Mouse (Mus musculus): ENCODE measurements around the gene Ralgds. TPM values are rescaled to one million over a fixed set of nuclear protein-coding genes. Genes with fewer than 3 reads are reported as not detected.

Ralgds gene
- polyA plus RNA-seq, 1 experiment from 2014 or later, result 12.9 TPM

GRCm38 (mm10) chr2:28517206-28517909 lies 4.4 kb downstream of the Ralgds start:
- Histone ChIP-seq H3K36me3 (ENCODE audit: control insufficient read depth, insufficient read depth, low read length) (no peaks in the 10 kb centered on the region), H3K9me3 (ENCODE audit: control insufficient read depth, low read length) (no peaks in the 10 kb centered on the region), H3K9ac (ENCODE audit: low read depth, low read length) (no peak overlapping the region), H3K27ac (ENCODE audit: low read depth, low read length) (no peak overlapping the region), H3K4me3 (ENCODE audit: low read depth, low read length) (no peak overlapping the region), H3K27me3 (replicated peaks; ENCODE audit: control insufficient read depth, insufficient read depth, low read length) (peaks cover 17% of the 10 kb centered on the region), H3K4me2 (no peak overlapping the region), H3K4me1 (replicated peaks; ENCODE audit: control insufficient read depth, insufficient read depth, low read length) (peaks cover 7% of the 10 kb centered on the region; the same call in 1 of the 2 replicates)
- 0 out of 2 replicates have a peak, but pooled peaks have one; percentile 45 for ATAC-seq (replicated peaks; ENCODE audit: low FRiP score)
- no peak for DNase-seq (ENCODE audit: low spot score)
- 38% methylated on average over 5 of the region's 5 CpGs for WGBS

GRCm38 (mm10) chr2:28518231-28518630 lies 5.3 kb downstream of the Ralgds start:
- Histone ChIP-seq H3K4me3 (ENCODE audit: low read depth, low read length) (no peak overlapping the region), H3K27ac (ENCODE audit: low read depth, low read length) (no peak overlapping the region), H3K27me3 (replicated peaks; ENCODE audit: control insufficient read depth, insufficient read depth, low read length) (peaks cover 8% of the 10 kb centered on the region), H3K36me3 (ENCODE audit: control insufficient read depth, insufficient read depth, low read length) (no peaks in the 10 kb centered on the region), H3K9ac (ENCODE audit: low read depth, low read length) (no peak overlapping the region), H3K4me2 (no peak overlapping the region), H3K4me1 (replicated peaks; ENCODE audit: control insufficient read depth, insufficient read depth, low read length) (peaks cover 7% of the 10 kb centered on the region; the same call in 1 of the 2 replicates), H3K9me3 (ENCODE audit: control insufficient read depth, low read length) (no peaks in the 10 kb centered on the region)
- DNase-seq (ENCODE audit: low spot score), result no peak
- WGBS, result 68% methylated on average over 2 of the region's 2 CpGs
- no peak for ATAC-seq (replicated peaks; ENCODE audit: low FRiP score)

DNA sequence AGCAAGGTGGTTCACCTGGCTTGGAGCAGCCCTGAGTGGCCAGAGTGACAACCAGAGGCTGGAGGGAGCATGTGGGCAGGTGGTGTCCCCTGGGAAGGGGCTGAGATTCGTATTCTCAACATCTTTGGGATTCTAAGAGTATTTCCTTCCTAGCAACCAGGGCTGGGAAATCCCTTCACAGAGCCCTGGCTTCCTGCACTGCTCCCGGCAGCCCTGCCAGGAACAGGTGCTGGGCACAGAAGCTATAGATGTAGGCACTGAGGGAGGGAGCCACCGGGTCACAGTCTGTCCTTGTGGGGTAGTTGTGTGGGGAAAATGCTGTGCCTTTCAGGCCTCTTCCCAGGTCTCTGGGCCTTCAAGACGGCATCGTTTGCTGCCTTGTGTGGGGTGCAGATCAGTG lies 7.7 kb downstream of the Ralgds start:
- DNase-seq (ENCODE audit: low spot score) (no peak), ATAC-seq (replicated peaks; ENCODE audit: low FRiP score) (no peak)
- no peaks in the 10 kb centered on the region for H3K27me3 ChIP-seq (replicated peaks; ENCODE audit: control insufficient read depth, insufficient read depth, low read length)
- peaks cover 10% of the 10 kb centered on the region for H3K4me1 ChIP-seq (replicated peaks; ENCODE audit: control insufficient read depth, insufficient read depth, low read length)
- H3K27ac ChIP-seq (ENCODE audit: low read depth, low read length), result no peak overlapping the region
- no peak overlapping the region for H3K4me2 ChIP-seq
- no peaks in the 10 kb centered on the region for H3K36me3 ChIP-seq (ENCODE audit: control insufficient read depth, insufficient read depth, low read length)
- no peak overlapping the region for H3K4me3 ChIP-seq (ENCODE audit: low read depth, low read length)
- no peak overlapping the region for H3K9ac ChIP-seq (ENCODE audit: low read depth, low read length)
- 76% methylated on average over 5 of the region's 5 CpGs for WGBS
- H3K9me3 ChIP-seq (ENCODE audit: control insufficient read depth, low read length), result no peaks in the 10 kb centered on the region

DNA sequence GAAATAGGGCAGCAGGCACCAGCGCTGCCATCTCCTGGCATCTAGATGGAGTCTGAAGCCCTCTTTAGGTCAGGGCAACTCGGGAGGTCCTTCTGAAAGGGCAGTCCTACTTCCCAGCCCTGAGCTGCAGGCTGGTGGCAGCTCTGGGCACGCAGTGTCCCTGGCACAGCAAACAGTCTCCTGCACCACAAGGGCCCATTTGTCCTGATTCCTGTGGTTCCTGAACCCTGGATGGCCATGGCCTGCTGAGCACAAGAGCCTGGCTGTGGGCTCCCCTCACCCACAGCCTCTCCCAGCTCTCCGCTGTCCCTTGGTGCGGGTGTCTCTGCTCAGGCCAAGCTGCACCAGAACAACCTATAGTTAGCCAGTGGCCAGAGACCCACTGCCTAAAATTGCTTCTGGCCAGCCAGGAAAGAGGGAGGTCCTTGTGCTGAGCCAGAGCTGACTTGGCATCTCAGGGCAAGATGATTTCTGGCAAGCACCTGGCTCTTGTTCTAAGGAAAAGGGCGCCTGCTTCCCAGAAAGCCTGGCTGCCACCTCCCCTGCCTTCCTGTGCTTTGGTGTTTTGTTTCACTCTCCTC lies 8.7 kb downstream of the Ralgds start:
- no peak overlapping the region for H3K9ac ChIP-seq (ENCODE audit: low read depth, low read length)
- ATAC-seq (replicated peaks; ENCODE audit: low FRiP score), result no peak
- DNase-seq (ENCODE audit: low spot score), result no peak
- H3K27ac ChIP-seq (ENCODE audit: low read depth, low read length), result no peak overlapping the region
- H3K36me3 ChIP-seq (ENCODE audit: control insufficient read depth, insufficient read depth, low read length), result no peaks in the 10 kb centered on the region
- peaks cover 21% of the 10 kb centered on the region for H3K4me1 ChIP-seq (replicated peaks; ENCODE audit: control insufficient read depth, insufficient read depth, low read length)
- H3K4me3 ChIP-seq (ENCODE audit: low read depth, low read length), result no peak overlapping the region
- WGBS, result 76% methylated on average over 6 of the region's 6 CpGs
- no peaks in the 10 kb centered on the region for H3K9me3 ChIP-seq (ENCODE audit: control insufficient read depth, low read length)
- H3K27me3 ChIP-seq (replicated peaks; ENCODE audit: control insufficient read depth, insufficient read depth, low read length), result no peaks in the 10 kb centered on the region
- H3K4me2 ChIP-seq, result no peak overlapping the region

GRCm38 (mm10) chr2:28522166-28522565 lies 9.2 kb downstream of the Ralgds start:
- DNase-seq (ENCODE audit: low spot score) (no peak), ATAC-seq (replicated peaks; ENCODE audit: low FRiP score) (no peak)
- Histone ChIP-seq H3K36me3 (ENCODE audit: control insufficient read depth, insufficient read depth, low read length) (no peaks in the 10 kb centered on the region), H3K27me3 (replicated peaks; ENCODE audit: control insufficient read depth, insufficient read depth, low read length) (no peaks in the 10 kb centered on the region), H3K4me2 (no peak overlapping the region), H3K4me3 (ENCODE audit: low read depth, low read length) (no peak overlapping the region), H3K9ac (ENCODE audit: low read depth, low read length) (no peak overlapping the region), H3K4me1 (replicated peaks; ENCODE audit: control insufficient read depth, insufficient read depth, low read length) (peaks cover 21% of the 10 kb centered on the region), H3K27ac (ENCODE audit: low read depth, low read length) (no peak overlapping the region), H3K9me3 (ENCODE audit: control insufficient read depth, low read length) (no peaks in the 10 kb centered on the region)
- 85% methylated on average over 4 of the region's 4 CpGs for WGBS

- DNase-seq (ENCODE audit: low spot score) (no peak), ATAC-seq (replicated peaks; ENCODE audit: low FRiP score) (peak; percentile 24)
- no peak overlapping the region for H3K4me2 ChIP-seq
- H3K4me3 ChIP-seq (ENCODE audit: low read depth, low read length), result no peak overlapping the region
- H3K9ac ChIP-seq (ENCODE audit: low read depth, low read length), result no peak overlapping the region
- H3K27ac ChIP-seq (ENCODE audit: low read depth, low read length), result no peak overlapping the region
- no peaks in the 10 kb centered on the region for H3K36me3 ChIP-seq (ENCODE audit: control insufficient read depth, insufficient read depth, low read length)
- H3K4me1 ChIP-seq (replicated peaks; ENCODE audit: control insufficient read depth, insufficient read depth, low read length), result peaks cover 21% of the 10 kb centered on the region
- H3K9me3 ChIP-seq (ENCODE audit: control insufficient read depth, low read length), result no peaks in the 10 kb centered on the region
- WGBS, result 42% methylated on average over 5 of the region's 5 CpGs
- no peaks in the 10 kb centered on the region for H3K27me3 ChIP-seq (replicated peaks; ENCODE audit: control insufficient read depth, insufficient read depth, low read length)
Measured at GRCm38 (mm10) chr2:28523643-28524117, 10.8 kb downstream of the Ralgds start.

DNA sequence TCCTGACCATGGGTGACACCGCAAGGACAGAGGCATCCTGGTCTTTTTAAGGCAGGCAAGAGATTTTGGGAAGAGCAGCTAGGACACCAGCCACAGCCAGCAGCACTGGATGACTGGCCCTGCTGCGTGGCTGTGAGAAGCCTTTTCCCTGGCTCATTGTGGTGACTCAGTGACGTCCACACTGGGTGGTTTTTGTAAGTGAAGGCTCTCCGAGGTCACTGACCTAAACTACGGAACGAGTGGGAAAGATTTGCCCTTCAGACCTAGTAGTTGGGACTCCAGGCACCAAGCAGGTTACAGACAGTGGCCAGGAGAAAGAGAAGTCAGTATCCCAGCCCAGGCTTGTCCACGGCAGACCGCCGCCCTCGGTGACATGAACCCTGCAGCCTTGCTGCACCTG lies 11.5 kb downstream of the Ralgds start:
- no peak overlapping the region for H3K4me2 ChIP-seq
- H3K9ac ChIP-seq (ENCODE audit: low read depth, low read length), result no peak overlapping the region
- DNase-seq (ENCODE audit: low spot score), result no peak
- no peaks in the 10 kb centered on the region for H3K9me3 ChIP-seq (ENCODE audit: control insufficient read depth, low read length)
- no peaks in the 10 kb centered on the region for H3K36me3 ChIP-seq (ENCODE audit: control insufficient read depth, insufficient read depth, low read length)
- no peak for ATAC-seq (replicated peaks; ENCODE audit: low FRiP score)
- H3K27me3 ChIP-seq (replicated peaks; ENCODE audit: control insufficient read depth, insufficient read depth, low read length), result no peaks in the 10 kb centered on the region
- no peak overlapping the region for H3K4me3 ChIP-seq (ENCODE audit: low read depth, low read length)
- 79% methylated on average over 10 of the region's 10 CpGs for WGBS
- no peak overlapping the region for H3K27ac ChIP-seq (ENCODE audit: low read depth, low read length)
- peaks cover 21% of the 10 kb centered on the region for H3K4me1 ChIP-seq (replicated peaks; ENCODE audit: control insufficient read depth, insufficient read depth, low read length)

DNA sequence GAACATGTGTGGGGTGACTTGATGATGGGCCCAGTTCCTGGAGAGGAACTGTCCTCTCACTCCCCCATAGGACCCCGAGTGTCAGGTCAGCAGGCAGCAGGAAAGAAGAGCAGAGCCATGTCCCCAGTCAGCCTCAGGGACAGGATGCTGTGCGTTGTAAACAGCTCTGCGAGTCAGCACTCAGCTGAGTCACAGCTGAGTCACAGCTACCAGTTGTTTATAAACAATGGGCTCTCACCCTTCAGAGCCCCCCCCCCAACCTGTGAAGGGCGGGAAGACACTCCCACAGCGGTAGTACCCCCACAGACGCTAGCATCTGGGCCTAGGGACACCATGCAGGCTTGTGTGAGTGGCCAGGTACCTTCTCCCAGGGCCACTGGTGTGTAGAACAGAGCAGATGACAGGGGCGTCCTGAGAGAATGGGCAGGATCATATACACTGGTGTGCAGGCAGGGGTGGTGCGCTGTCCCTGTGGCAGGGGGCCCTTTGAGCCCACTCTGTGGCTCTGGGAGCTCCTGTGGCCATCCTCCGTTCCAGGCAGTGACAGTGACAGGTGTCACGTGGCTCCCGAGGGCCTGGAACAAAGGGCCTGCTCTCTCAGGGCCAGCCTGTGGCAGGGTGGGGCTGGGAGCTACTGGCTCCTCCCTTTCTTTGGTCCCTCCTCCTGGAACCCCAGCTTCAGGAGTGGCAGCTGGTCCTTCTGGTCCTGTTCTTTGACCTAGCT lies 12.5 kb downstream of the Ralgds start:
- Histone ChIP-seq H3K27me3 (replicated peaks; ENCODE audit: control insufficient read depth, insufficient read depth, low read length) (no peaks in the 10 kb centered on the region), H3K36me3 (ENCODE audit: control insufficient read depth, insufficient read depth, low read length) (no peaks in the 10 kb centered on the region), H3K27ac (ENCODE audit: low read depth, low read length) (peak overlapping the region; percentile 67; the same call in 1 of the 2 replicates), H3K4me3 (ENCODE audit: low read depth, low read length) (no peak overlapping the region), H3K9ac (ENCODE audit: low read depth, low read length) (no peak overlapping the region; the same call in 1 of the 2 replicates), H3K9me3 (ENCODE audit: control insufficient read depth, low read length) (no peaks in the 10 kb centered on the region), H3K4me2 (no peak overlapping the region; the same call in 1 of the 2 replicates), H3K4me1 (replicated peaks; ENCODE audit: control insufficient read depth, insufficient read depth, low read length) (peaks cover 21% of the 10 kb centered on the region)
- ATAC-seq (replicated peaks; ENCODE audit: low FRiP score) (peak; percentile 77), DNase-seq (ENCODE audit: low spot score) (no peak)
- 30% methylated on average over 11 of the region's 11 CpGs for WGBS

All from liver, embryonic 11.5 days (tissue).